Comparison of ENCODE assay signal across 25 mouse cellular contexts in the genomic region with DNA sequence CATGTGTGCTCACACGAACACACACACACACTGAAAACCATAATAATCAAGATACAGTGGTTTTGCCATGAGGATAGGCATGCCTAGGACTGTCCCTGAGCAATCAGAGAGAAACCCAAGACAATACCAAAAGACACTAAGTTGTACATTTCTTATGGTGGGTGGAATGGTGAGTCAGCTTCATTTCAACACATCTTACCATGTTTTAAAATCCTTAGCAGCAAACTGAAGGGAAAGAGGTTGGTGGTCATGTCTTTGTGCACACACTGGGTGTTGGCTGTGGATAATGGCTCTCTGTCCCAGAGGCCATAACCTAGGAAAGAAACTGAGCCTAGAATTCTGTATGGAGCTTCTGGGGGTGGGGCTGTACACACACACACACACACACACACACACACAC. TPM values are rescaled to one million over a fixed set of nuclear protein-coding genes. Genes with fewer than 3 reads are reported as not detected.
DNase-seq lines count a peak whose midpoint lies in the region; ATAC-seq lines count a peak whose summit lies in the region.
"Had no signal": no experiment of that assay in that cellular context is flagged by ENCODE, and none has a peak within 500 bp of the region (broad histone marks: within the 10 kb centered on the region; RNA-seq: fewer than 3 reads in every experiment).

No protein-coding gene starts in this region.

- no peaks in the 10 kb centered on the region for H3K9me3 ChIP-seq in neural tube, embryonic 13.5 days
- H3K9me3 ChIP-seq in neural tube, embryonic 15.5 days (replicated peaks): no peaks in the 10 kb centered on the region
- no peaks in the 10 kb centered on the region for H3K9me3 ChIP-seq in hindbrain, embryonic 12.5 days (replicated peaks)
- H3K9me3 ChIP-seq: embryonic facial prominence, embryonic 12.5 days; forebrain, embryonic 13.5 days; heart, embryonic 12.5 days; hindbrain, embryonic 15.5 days; midbrain, embryonic 10.5 days had no signal

- no peak overlapping the region for H3K4me2 ChIP-seq in neural tube, embryonic 13.5 days
- H3K4me2 ChIP-seq in neural tube, embryonic 15.5 days: no peak overlapping the region
- H3K4me2 ChIP-seq in hindbrain, embryonic 12.5 days (replicated peaks): no peak overlapping the region
- H3K4me2 ChIP-seq: embryonic facial prominence, embryonic 12.5 days; forebrain, embryonic 13.5 days; heart, embryonic 12.5 days; hindbrain, embryonic 15.5 days had no signal

- no peaks in the 10 kb centered on the region for H3K36me3 ChIP-seq in neural tube, embryonic 13.5 days
- no peaks in the 10 kb centered on the region for H3K36me3 ChIP-seq in neural tube, embryonic 15.5 days
- no peaks in the 10 kb centered on the region for H3K36me3 ChIP-seq in hindbrain, embryonic 12.5 days
- H3K36me3 ChIP-seq: embryonic facial prominence, embryonic 12.5 days; heart, embryonic 12.5 days; hindbrain, embryonic 15.5 days; midbrain, embryonic 10.5 days had no signal

- WGBS in neural tube, embryonic 13.5 days: 72% methylated on average over 1 of the region's 1 CpGs
- 75% methylated on average over 1 of the region's 1 CpGs for WGBS in neural tube, embryonic 15.5 days
- 72% methylated on average over 1 of the region's 1 CpGs for WGBS in hindbrain, embryonic 12.5 days

- H3K4me1 ChIP-seq in neural tube, embryonic 13.5 days (replicated peaks): peaks cover 38% of the 10 kb centered on the region
- H3K4me1 ChIP-seq in neural tube, embryonic 15.5 days: peaks cover 25% of the 10 kb centered on the region
- H3K4me1 ChIP-seq in hindbrain, embryonic 12.5 days: peaks cover 36% of the 10 kb centered on the region

- H3K27ac ChIP-seq in neural tube, embryonic 13.5 days (replicated peaks): 0 out of 2 replicates have a peak overlapping the region, but pooled peaks have one; percentile 65
- no peak overlapping the region for H3K27ac ChIP-seq in neural tube, embryonic 15.5 days (replicated peaks)
- H3K27ac ChIP-seq in hindbrain, embryonic 12.5 days: peak overlapping the region; percentile 30; the same call in 1 of the 2 replicates
- H3K27ac ChIP-seq: embryonic facial prominence, embryonic 12.5 days; forebrain, embryonic 13.5 days; hindbrain, embryonic 15.5 days; midbrain, embryonic 10.5 days; stomach, postnatal 0 days had no signal

- no peak for DNase-seq in frontal cortex, postnatal 25 days (ENCODE audit: low spot score in 2 of 2)
- DNase-seq in layer of hippocampus, adult 18-20 months (ENCODE audit: low spot score in 2 of 2): no peak
- DNase-seq: adrenal gland, adult 2 months; cerebellum, adult 11-12 months; gastrocnemius, postnatal 10 days; kidney, postnatal 4 days; right cerebral cortex, postnatal 14 days; thymus, postnatal 25 days had no signal

- no peak overlapping the region for H3K4me3 ChIP-seq in neural tube, embryonic 13.5 days
- H3K4me3 ChIP-seq in neural tube, embryonic 15.5 days (replicated peaks): no peak overlapping the region
- no peak overlapping the region for H3K4me3 ChIP-seq in hindbrain, embryonic 12.5 days
- H3K4me3 ChIP-seq: embryonic facial prominence, embryonic 12.5 days; erythroblast, embryonic 14.5 days; forebrain, embryonic 13.5 days; heart, embryonic 12.5 days; hindbrain, embryonic 15.5 days; midbrain, embryonic 10.5 days had no signal

- H3K27me3 ChIP-seq in neural tube, embryonic 13.5 days: peaks cover 19% of the 10 kb centered on the region
- H3K27me3 ChIP-seq in neural tube, embryonic 15.5 days (replicated peaks): no peaks in the 10 kb centered on the region
- no peaks in the 10 kb centered on the region for H3K27me3 ChIP-seq in hindbrain, embryonic 12.5 days
- H3K27me3 ChIP-seq: embryonic facial prominence, embryonic 12.5 days; forebrain, embryonic 13.5 days; hindbrain, embryonic 15.5 days had no signal

- no peak overlapping the region for H3K9ac ChIP-seq in neural tube, embryonic 13.5 days
- H3K9ac ChIP-seq in neural tube, embryonic 15.5 days (replicated peaks): no peak overlapping the region
- no peak overlapping the region for H3K9ac ChIP-seq in hindbrain, embryonic 12.5 days
- H3K9ac ChIP-seq: embryonic facial prominence, embryonic 12.5 days; forebrain, embryonic 13.5 days; heart, embryonic 12.5 days; hindbrain, embryonic 15.5 days had no signal

- ATAC-seq in frontal cortex, adult (ENCODE audit: low TSS enrichment): peak; percentile 25; the same call in 1 of the 2 replicates
- ATAC-seq in neural tube, embryonic 13.5 days (ENCODE audit: low read depth): no peak
- no peak for ATAC-seq in neural tube, embryonic 15.5 days (ENCODE audit: low FRiP score)
- no peak for ATAC-seq in hindbrain, embryonic 12.5 days (ENCODE audit: low FRiP score)
- ATAC-seq in granulocyte monocyte progenitor cell, adult 5-6 weeks (replicated peaks; ENCODE audit: poor library complexity, severe bottlenecking): no peak
- ATAC-seq: CD4-positive, CD25-positive, alpha-beta regulatory T cell, adult 4 months; forebrain, embryonic 13.5 days; intestine, embryonic 16.5 days had no signal

RNA-seq across cellular contexts. Expression of gene Rasgef1c, which starts 32.2 kb away (rescaled TPM):
- 17.8 and 18.9 TPM in 2 replicates for polyA plus RNA-seq in neural tube, embryonic 13.5 days (2015; fragmentation: Nextera tagmentation; extraction: Ambion mirVana)
- 25.2 and 31.0 TPM in 2 replicates for polyA plus RNA-seq in neural tube, embryonic 15.5 days (2015; fragmentation: Nextera tagmentation; extraction: Ambion mirVana)
- 5.3 and 6.7 TPM in 2 replicates for polyA plus RNA-seq in hindbrain, embryonic 12.5 days (2016; fragmentation: Nextera tagmentation; extraction: Ambion mirVana)
- total RNA-seq in granulocyte monocyte progenitor cell, adult 5-6 weeks (2014; fragmentation: Nextera tagmentation): 0.37 TPM in 1 of 2 replicates, not detected in the other
- not detected in 2 replicates for total RNA-seq in granulocyte monocyte progenitor cell, adult 5-6 weeks (2017)
- 1 to 10 TPM; 1.8 to 2.1 TPM for total RNA-seq in layer of hippocampus, adult 18-20 months (2021)
- total RNA-seq: liver, adult 2 months had no signal
- polyA plus RNA-seq: erythroblast, embryonic 14.5 days; liver, adult 2 months; liver, embryonic 16.5 days; lung, embryonic 16.5 days had no signal
